Mouse (Mus musculus): Measurements from ENCODE around the gene Ptprt. TPM values are rescaled to one million over a fixed set of nuclear protein-coding genes. Genes with fewer than 3 reads are reported as not detected.

Ptprt gene
- not detected for total RNA-seq (2023)

DNA sequence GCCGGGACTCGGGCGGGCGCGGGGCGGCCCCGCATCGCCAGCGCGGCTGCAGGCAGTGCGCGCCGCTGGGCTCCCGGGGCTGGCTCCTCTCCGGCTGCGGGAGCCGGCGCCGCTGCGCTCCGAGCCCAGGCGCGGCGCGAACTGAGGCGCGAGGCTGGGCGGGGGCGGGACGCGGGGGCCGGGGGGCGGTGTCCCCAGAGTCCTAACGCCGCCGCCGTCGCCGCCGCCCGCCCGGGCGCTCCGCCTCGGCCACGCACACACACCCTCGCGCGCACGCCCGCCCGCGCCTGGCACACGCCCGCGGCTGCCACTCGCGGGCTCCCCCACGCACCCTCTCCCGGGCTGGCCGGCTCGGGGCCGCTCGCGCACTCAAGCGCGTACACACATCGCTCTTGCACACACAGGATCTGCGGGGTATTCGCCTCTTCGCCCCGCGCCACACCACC lies at the start of gene Ptprt:
TSS of gene Ptprt (minus strand) at position 207 of the 446 bp plus-strand sequence.

Measured in CD4-positive naive resting alpha-beta T cell, adult 76 days (primary cell).